In genomic region chr5:3341111-3341911, GRCm38 (mm10) we compare ENCODE assay signal across 8 mouse cellular contexts. TPM values are rescaled to one million over a fixed set of nuclear protein-coding genes. Genes with fewer than 3 reads are reported as not detected.
DNase-seq lines count a peak whose midpoint lies in the region; ATAC-seq and TF ChIP-seq lines count a peak whose summit lies in the region.

Gene Cdk6, plus strand, starts transcription at chr5:3341485.

- H3K4me2 ChIP-seq in heart, embryonic 12.5 days: peak within 1 kb of the TSS; percentile 90
- peak within 1 kb of the TSS; percentile 99 for H3K4me2 ChIP-seq in kidney, embryonic 15.5 days
- H3K4me2 ChIP-seq in liver, embryonic 15.5 days: peak within 1 kb of the TSS; percentile 94

- H3K4me1 ChIP-seq in embryonic fibroblast, embryonic 13.5 days (ENCODE audit: control insufficient read depth, insufficient read depth, low read length): no peaks in the 10 kb centered on the region
- no peaks in the 10 kb centered on the region for H3K4me1 ChIP-seq in heart, embryonic 12.5 days (replicated peaks)
- peaks cover 10% of the 10 kb centered on the region for H3K4me1 ChIP-seq in kidney, embryonic 15.5 days
- H3K4me1 ChIP-seq in liver, embryonic 15.5 days (replicated peaks): peaks cover 40% of the 10 kb centered on the region

- peak; percentile 71 for ATAC-seq in heart, embryonic 12.5 days (ENCODE audit: insufficient number of reproducible peaks, low FRiP score)
- ATAC-seq in kidney, embryonic 15.5 days (replicated peaks; ENCODE audit: low FRiP score): peak; percentile 47
- peak; percentile 41 for ATAC-seq in liver, embryonic 15.5 days (ENCODE audit: insufficient read depth)

- no peaks in the 10 kb centered on the region for H3K27me3 ChIP-seq in heart, embryonic 12.5 days (replicated peaks)
- H3K27me3 ChIP-seq in kidney, embryonic 15.5 days: peaks cover 12% of the 10 kb centered on the region
- H3K27me3 ChIP-seq in liver, embryonic 15.5 days: peaks cover 14% of the 10 kb centered on the region

- 1% methylated on average over 59 of the region's 59 CpGs for WGBS in heart, embryonic 12.5 days
- WGBS in kidney, embryonic 15.5 days: under 1% methylated on average over 58 of the region's 59 CpGs
- WGBS in liver, embryonic 15.5 days (ENCODE audit: insufficient replicate concordance): 1% methylated on average over 59 of the region's 59 CpGs

- TF ChIP-seq CTCF in embryonic fibroblast, embryonic 13.5 days (IDR thresholded peaks at IDR 0.05; ENCODE audit: borderline replicate concordance, insufficient read depth, low read length): no peak

- no peaks in the 10 kb centered on the region for H3K9me3 ChIP-seq in heart, embryonic 12.5 days (replicated peaks)
- no peaks in the 10 kb centered on the region for H3K9me3 ChIP-seq in kidney, embryonic 15.5 days (replicated peaks)
- no peaks in the 10 kb centered on the region for H3K9me3 ChIP-seq in liver, embryonic 15.5 days (replicated peaks)

- H3K9ac ChIP-seq in heart, embryonic 12.5 days: peak within 1 kb of the TSS; percentile 90
- peak within 1 kb of the TSS; percentile 68 for H3K9ac ChIP-seq in kidney, embryonic 15.5 days
- H3K9ac ChIP-seq in liver, embryonic 15.5 days: peak within 1 kb of the TSS; percentile 65

- peak within 1 kb of the TSS; percentile 60 for H3K4me3 ChIP-seq in embryonic fibroblast, embryonic 13.5 days (ENCODE audit: insufficient read depth, low read length)
- peak within 1 kb of the TSS; percentile 65 for H3K4me3 ChIP-seq in heart, embryonic 12.5 days
- H3K4me3 ChIP-seq in kidney, embryonic 15.5 days (replicated peaks): peak within 1 kb of the TSS; percentile 70
- H3K4me3 ChIP-seq in liver, embryonic 15.5 days (replicated peaks): peak within 1 kb of the TSS; percentile 71

- TF ChIP-seq POLR2A in embryonic fibroblast, embryonic 13.5 days (IDR thresholded peaks at IDR 0.05; ENCODE audit: low read depth, low read length): peak; percentile 51

- peak within 1 kb of the TSS; percentile 7; the same call in 1 of the 2 replicates for H3K27ac ChIP-seq in embryonic fibroblast, embryonic 13.5 days (ENCODE audit: insufficient read depth, low read length)
- peak within 1 kb of the TSS; percentile 88 for H3K27ac ChIP-seq in heart, embryonic 12.5 days (ENCODE audit: poor library complexity, severe bottlenecking)
- H3K27ac ChIP-seq in kidney, embryonic 15.5 days: peak within 1 kb of the TSS; percentile 90
- H3K27ac ChIP-seq in liver, embryonic 15.5 days (replicated peaks): peak within 1 kb of the TSS; percentile 77

- H3K36me3 ChIP-seq in heart, embryonic 12.5 days: no peaks in the 10 kb centered on the region
- no peaks in the 10 kb centered on the region for H3K36me3 ChIP-seq in kidney, embryonic 15.5 days
- H3K36me3 ChIP-seq in liver, embryonic 15.5 days (replicated peaks): no peaks in the 10 kb centered on the region

- DNase-seq in 416B (ENCODE audit: low read depth): peak; percentile 65
- peak; percentile 31 for DNase-seq in adrenal gland, adult 8-10 months
- peak; percentile 68 for DNase-seq in neural tube, embryonic 10.5 days (ENCODE audit: extremely low spot score, low spot score)
- peak; percentile 70 for DNase-seq in testis, postnatal 10 days (ENCODE audit: low spot score)

RNA-seq across cellular contexts. Expression of gene Cdk6, which starts in this region (rescaled TPM):
- 10 to 100 TPM; 21.7 to 28.0 (median 25.8) TPM for total RNA-seq in adrenal gland, adult 8-10 months (2022)
- 30.5 and 31.4 TPM in 2 replicates for polyA plus RNA-seq in embryonic fibroblast, embryonic 13.5 days (2011; ENCODE audit: insufficient read length, low read depth, missing spikeins)
- 32.5 and 33.3 TPM in 2 replicates for polyA plus RNA-seq in heart, embryonic 12.5 days (2016; fragmentation: Nextera tagmentation; extraction: Ambion mirVana)
- 21.0 and 22.3 TPM in 2 replicates for polyA plus RNA-seq in kidney, embryonic 15.5 days (2015; fragmentation: Nextera tagmentation; extraction: Ambion mirVana)
- polyA plus RNA-seq in liver, embryonic 15.5 days (2015; fragmentation: Nextera tagmentation; extraction: Ambion mirVana): 19.2 and 19.3 TPM in 2 replicates

Comparison
In these comparisons a context has a peak if more than half of its experiments do, and no peak if none do; other contexts are left out.
1. Peak in every context shown above with its lines: DNase-seq, ATAC-seq, H3K4me3 ChIP-seq and H3K27ac ChIP-seq.
2. H3K27ac ChIP-seq: peak in every context shown above with its lines; median percentile 90 in kidney, embryonic 15.5 days; 88 in heart, embryonic 12.5 days; 77 in liver, embryonic 15.5 days; 7 in embryonic fibroblast, embryonic 13.5 days.